Mouse (Mus musculus) layer of hippocampus, postnatal 25 days (tissue): ENCODE data around the gene Kcnip1. TPM values are rescaled to one million over a fixed set of nuclear protein-coding genes. Genes with fewer than 3 reads are reported as not detected.

Experiments used
- DNase-seq, 2 experiments: peaks; one replicate each; pipeline ENCODE4 v3.0.0; 2022; ENCODE audit warnings: mixed read lengths in 2 of 2, low spot score in 1 of 2; ENCODE audit errors: extremely low spot score in 1 of 2
- total RNA-seq, 2 experiments: library from RNA; stranded (reverse); gene quantifications; 2 replicates each; pipeline ENCODE4 v1.2.3; 2021

The Kcnip1 gene
- total RNA-seq, 2 experiments from 2014 or later: 23.0 to 24.2 TPM

DNA sequence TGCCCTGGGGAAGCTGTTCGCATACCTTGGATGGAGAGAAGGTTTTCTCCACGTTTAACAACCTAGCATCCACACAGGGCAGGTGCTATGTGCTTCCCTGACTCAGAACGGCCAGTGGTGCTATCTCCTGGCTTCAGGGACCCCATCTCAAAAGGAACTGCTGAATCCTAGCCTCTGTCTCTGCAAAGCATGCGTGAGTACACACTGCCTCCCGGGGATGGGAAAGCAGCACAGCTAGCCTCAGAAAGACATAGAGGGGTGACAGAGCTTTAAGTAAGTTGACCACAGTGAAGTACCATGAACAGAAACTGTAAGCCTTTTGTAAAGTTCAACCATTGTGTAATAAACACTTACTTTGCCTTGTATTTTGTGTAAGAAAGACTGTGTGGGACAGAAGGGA is 544 bp upstream of the Kcnip1 start:
- no peak for DNase-seq

- no peak for DNase-seq
Observed at GRCm38 (mm10) chr11:33990002-33990401, 3.0 kb downstream of the Kcnip1 start.

- no peak for DNase-seq
Observed at GRCm38 (mm10) chr11:33986525-33986924, 6.4 kb downstream of the Kcnip1 start.

- DNase-seq: no peak
Observed at GRCm38 (mm10) chr11:33980146-33980545, 12.8 kb downstream of the Kcnip1 start.

GRCm38 (mm10) chr11:33975121-33975520 is 17.8 kb downstream of the Kcnip1 start:
- DNase-seq: no peak

DNA sequence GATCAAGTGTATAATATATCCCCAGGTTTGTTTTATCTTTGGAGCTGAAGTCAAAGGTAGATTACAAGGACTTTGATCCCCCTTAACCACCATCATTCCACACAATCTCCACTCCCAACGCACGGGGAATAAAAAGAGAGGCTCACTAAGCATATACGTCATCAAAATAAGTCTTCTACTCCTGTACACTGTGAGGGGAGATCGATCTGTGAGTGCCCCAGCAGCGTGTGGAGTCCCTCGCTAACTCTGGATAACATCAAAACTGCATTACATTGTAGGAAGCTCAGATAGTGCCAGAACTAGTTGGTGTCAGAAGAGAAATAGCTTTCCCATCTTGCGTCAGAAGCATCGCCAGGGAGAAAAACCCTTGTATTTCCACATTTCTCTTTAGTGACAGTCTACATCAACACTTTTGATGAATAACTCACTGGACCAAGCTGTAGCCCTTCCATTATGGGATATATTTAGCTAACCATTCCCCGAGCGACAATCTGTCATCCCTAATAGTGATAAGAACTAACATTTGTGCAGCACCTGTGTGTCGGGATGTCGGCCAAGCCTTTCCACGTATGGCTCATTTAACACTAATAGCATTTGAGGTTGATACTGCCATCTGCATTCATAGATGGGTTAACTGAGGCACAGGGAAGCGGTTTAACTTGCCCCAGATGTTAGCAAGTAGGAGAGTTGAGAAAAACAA is 18.5 kb downstream of the Kcnip1 start:
- peak in 1 of 2 experiments; percentile 15 for DNase-seq

GRCm38 (mm10) chr11:33972114-33972513 is 20.8 kb downstream of the Kcnip1 start:
- DNase-seq: no peak

DNA sequence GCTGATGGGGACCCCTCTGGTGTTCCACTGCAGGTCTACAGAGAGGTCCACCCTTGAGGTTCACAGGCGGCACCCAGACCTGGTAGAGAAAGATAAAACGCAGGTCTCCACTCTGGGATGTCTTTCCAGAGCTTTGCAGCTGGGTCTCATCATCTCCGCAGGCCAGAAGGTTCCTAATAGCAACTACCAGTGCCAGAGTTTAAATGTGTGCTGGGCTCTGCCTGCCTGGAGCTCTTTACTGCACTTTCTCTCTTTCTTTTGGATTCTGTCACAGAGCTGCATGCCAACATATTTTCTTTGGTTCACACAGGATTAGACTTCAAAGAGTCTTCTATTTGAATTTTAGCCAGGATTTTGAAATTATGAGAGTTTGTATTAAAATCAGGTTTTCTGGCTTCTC is 23.8 kb downstream of the Kcnip1 start:
- DNase-seq: no peak

- DNase-seq: no peak
Observed at GRCm38 (mm10) chr11:33967708-33968107, 25.2 kb downstream of the Kcnip1 start.

DNA sequence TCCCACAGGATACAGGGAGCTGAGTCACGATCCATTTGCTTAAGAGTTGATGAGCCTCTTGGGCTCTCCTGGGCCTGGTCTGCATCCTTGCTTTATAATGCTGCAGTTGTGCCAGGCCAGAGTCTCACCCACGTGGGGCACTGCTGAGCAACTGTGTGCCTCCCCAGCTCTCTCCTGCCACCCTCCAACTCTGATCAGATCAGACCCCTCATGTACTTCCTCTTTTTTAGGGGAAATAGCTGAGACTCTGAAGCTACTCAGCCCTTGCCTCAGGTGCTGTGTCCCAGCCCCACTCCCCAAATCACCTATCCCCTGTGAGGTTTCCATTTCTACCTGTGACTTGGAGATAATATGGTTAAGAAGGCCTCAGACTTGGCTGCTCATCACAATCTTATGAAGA is 27.6 kb downstream of the Kcnip1 start:
- no peak for DNase-seq

- no peak for DNase-seq
Observed at GRCm38 (mm10) chr11:33962688-33963407, 30.1 kb downstream of the Kcnip1 start, which contains the start of gene Kcnmb1. Kcnmb1 (plus strand) TSS chr11:33963013.

GRCm38 (mm10) chr11:33962178-33962577 is 30.8 kb downstream of the Kcnip1 start:
- no peak for DNase-seq

DNA sequence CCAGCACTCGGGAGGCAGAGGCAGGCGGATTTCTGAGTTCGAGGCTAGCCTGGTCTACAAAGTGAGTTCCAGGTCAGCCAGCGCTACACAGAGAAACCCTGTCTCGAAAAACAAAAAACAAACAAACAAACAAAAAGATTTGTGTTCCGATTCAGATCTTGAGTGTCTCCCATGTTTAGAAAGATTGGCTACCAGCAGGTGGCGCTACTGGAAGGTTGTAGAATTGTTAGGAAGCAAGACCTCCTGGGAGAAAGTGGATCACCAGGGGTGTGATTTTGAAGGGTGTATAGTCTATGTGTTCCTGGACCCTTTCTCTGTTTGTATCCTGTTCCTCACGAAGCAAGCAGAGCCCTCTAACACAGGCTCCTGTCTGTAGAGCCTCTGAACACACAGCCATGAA is 34.2 kb downstream of the Kcnip1 start:
- DNase-seq: peak in 1 of 2 experiments; percentile 76

- no peak for DNase-seq
Observed at GRCm38 (mm10) chr11:33957595-33957994, 35.4 kb downstream of the Kcnip1 start.

- no peak for DNase-seq
Observed at GRCm38 (mm10) chr11:33956623-33957022, 36.3 kb downstream of the Kcnip1 start.

DNA sequence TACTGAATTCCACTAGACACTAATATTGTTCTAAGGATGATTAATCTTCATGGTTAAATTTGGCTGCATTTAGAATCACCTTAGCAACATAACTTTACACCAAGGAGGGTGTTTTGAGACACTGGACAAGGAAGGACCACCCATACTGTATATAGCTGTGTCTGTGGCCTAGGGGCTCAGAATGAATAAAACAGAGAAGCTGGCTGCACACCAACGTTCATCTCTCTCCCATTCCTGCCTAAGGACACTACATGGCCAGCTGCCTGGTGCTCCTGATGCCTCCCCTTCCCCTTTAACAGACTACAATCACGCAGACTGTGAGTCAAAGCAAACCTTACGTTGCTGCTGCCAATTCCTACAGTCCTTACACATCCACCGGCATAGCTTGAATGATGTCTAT is 37.0 kb downstream of the Kcnip1 start:
- DNase-seq: no peak

- no peak for DNase-seq
Observed at GRCm38 (mm10) chr11:33951684-33952625, 41.0 kb downstream of the Kcnip1 start.

DNA sequence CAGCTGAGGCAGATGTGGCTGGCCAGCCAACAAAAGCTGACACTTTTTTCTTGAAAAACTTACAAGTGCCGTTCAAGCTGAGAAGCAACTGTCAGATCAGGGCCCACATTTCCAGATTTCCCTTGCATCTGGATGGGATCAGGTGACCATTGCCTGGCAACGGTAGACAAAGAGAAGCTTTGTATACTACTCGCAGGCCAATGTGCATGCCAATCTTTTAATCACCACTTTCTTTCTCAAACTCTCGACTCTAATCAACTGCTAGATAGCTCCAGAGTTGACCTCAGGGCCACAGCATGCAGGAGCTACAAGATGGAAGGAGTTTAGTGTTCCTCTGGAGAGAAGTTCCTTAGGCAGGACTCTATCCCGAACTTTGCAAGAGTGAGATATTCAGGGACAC is 41.8 kb downstream of the Kcnip1 start:
- DNase-seq: no peak

GRCm38 (mm10) chr11:33946501-33946900 is 46.5 kb downstream of the Kcnip1 start:
- DNase-seq: no peak

DNA sequence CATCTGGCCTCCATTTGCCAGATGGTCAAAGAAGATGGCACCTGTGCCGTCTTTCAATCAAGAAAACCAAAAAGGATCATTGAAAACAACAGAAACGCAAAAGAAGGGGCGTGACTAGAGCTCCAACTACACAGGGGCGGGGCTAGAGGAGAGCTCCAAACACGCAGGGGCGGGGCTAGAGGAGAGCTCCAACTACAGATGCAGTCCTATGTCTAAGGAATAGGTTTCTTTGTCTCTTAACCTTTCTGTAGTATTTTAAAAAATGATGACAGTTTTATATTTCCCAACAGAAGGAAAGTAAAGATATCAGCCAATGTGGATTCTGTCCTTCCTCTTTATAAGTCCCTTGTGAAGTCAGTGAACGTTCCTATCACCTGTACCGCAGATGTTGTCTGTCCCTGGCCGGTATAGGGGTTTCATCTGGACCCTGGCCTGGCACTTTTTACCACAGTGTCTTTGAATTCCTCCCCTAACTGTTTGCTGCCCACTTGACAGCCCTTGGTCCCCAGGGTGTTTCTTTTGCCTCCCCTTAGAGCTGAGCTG is 48.1 kb downstream of the Kcnip1 start:
- no peak for DNase-seq
